ENCODE assay signal across 12 mouse cellular contexts in genomic region chr2:74970611-74971265, GRCm38 (mm10).
DNase-seq lines count a peak whose midpoint lies in the region; ATAC-seq and TF ChIP-seq lines count a peak whose summit lies in the region.
"Had no signal": no experiment of that assay in that cellular context is flagged by ENCODE, and none has a peak within 500 bp of the region (broad histone marks: within the 10 kb centered on the region; RNA-seq: fewer than 3 reads in every experiment).

No protein-coding gene starts in this region.

- peak; percentile 22 for DNase-seq in hindbrain, embryonic 10.5 days (ENCODE audit: low spot score)
- no peak for DNase-seq in hindbrain, postnatal 0 days (ENCODE audit: low spot score)
- DNase-seq in midbrain, embryonic 10.5 days (ENCODE audit: low spot score) = peak; percentile 15
- DNase-seq in embryonic facial prominence, embryonic 14.5 days (ENCODE audit: low spot score) = peak; percentile 51
- no peak for DNase-seq in adrenal gland, adult (ENCODE audit: inconsistent age in 2 of 2, low spot score in 1 of 2)
- DNase-seq in left cerebral cortex, adult 11 months (ENCODE audit: low spot score) = no peak
- DNase-seq: adrenal gland, postnatal 14 days; cerebellum, postnatal 36 days; liver, postnatal 0 days; thymus, postnatal 25 days had no signal

- H3K9me3 ChIP-seq in hindbrain, embryonic 10.5 days = no peaks in the 10 kb centered on the region
- H3K9me3 ChIP-seq in hindbrain, postnatal 0 days (ENCODE audit: low read length) = no peaks in the 10 kb centered on the region
- H3K9me3 ChIP-seq in midbrain, embryonic 10.5 days (replicated peaks) = no peaks in the 10 kb centered on the region
- no peaks in the 10 kb centered on the region for H3K9me3 ChIP-seq in midbrain, embryonic 13.5 days
- no peaks in the 10 kb centered on the region for H3K9me3 ChIP-seq in embryonic facial prominence, embryonic 14.5 days (ENCODE audit: control insufficient read depth, low read length)

- H3K4me2 ChIP-seq in hindbrain, postnatal 0 days (ENCODE audit: low read depth, low read length) = no peak overlapping the region
- H3K4me2 ChIP-seq in midbrain, embryonic 13.5 days (replicated peaks) = no peak overlapping the region
- no peak overlapping the region for H3K4me2 ChIP-seq in embryonic facial prominence, embryonic 14.5 days (ENCODE audit: low read depth, low read length)

- no peak for ATAC-seq in hindbrain, postnatal 0 days
- no peak for ATAC-seq in midbrain, embryonic 13.5 days
- ATAC-seq in embryonic facial prominence, embryonic 14.5 days (ENCODE audit: low read depth) = no peak
- ATAC-seq: liver, postnatal 0 days; midbrain, embryonic 16.5 days had no signal

- no peak overlapping the region for H3K4me3 ChIP-seq in hindbrain, embryonic 10.5 days
- H3K4me3 ChIP-seq in hindbrain, postnatal 0 days (ENCODE audit: low read length) = no peak overlapping the region
- no peak overlapping the region for H3K4me3 ChIP-seq in midbrain, embryonic 10.5 days
- H3K4me3 ChIP-seq in midbrain, embryonic 13.5 days (replicated peaks) = no peak overlapping the region
- no peak overlapping the region for H3K4me3 ChIP-seq in embryonic facial prominence, embryonic 14.5 days (ENCODE audit: low read depth, low read length)

- H3K27ac ChIP-seq in hindbrain, embryonic 10.5 days = no peak overlapping the region
- no peak overlapping the region for H3K27ac ChIP-seq in hindbrain, postnatal 0 days
- no peak overlapping the region for H3K27ac ChIP-seq in midbrain, embryonic 10.5 days (replicated peaks)
- H3K27ac ChIP-seq in midbrain, embryonic 13.5 days = no peak overlapping the region
- no peak overlapping the region for H3K27ac ChIP-seq in embryonic facial prominence, embryonic 14.5 days (replicated peaks; ENCODE audit: low read depth, low read length)

- peaks cover 9% of the 10 kb centered on the region for H3K4me1 ChIP-seq in hindbrain, embryonic 10.5 days (replicated peaks)
- peaks cover 4% of the 10 kb centered on the region; the same call in 1 of the 2 replicates for H3K4me1 ChIP-seq in hindbrain, postnatal 0 days (ENCODE audit: insufficient read depth, low read length)
- peaks cover 11% of the 10 kb centered on the region for H3K4me1 ChIP-seq in midbrain, embryonic 10.5 days
- H3K4me1 ChIP-seq in midbrain, embryonic 13.5 days (replicated peaks) = peaks cover 2% of the 10 kb centered on the region
- H3K4me1 ChIP-seq in embryonic facial prominence, embryonic 14.5 days (ENCODE audit: control insufficient read depth, insufficient read depth, low read length) = peaks cover 2% of the 10 kb centered on the region; the same call in 1 of the 2 replicates

- H3K36me3 ChIP-seq in hindbrain, embryonic 10.5 days = no peaks in the 10 kb centered on the region
- H3K36me3 ChIP-seq in hindbrain, postnatal 0 days (ENCODE audit: insufficient read depth, low read length) = no peaks in the 10 kb centered on the region
- no peaks in the 10 kb centered on the region for H3K36me3 ChIP-seq in midbrain, embryonic 10.5 days
- no peaks in the 10 kb centered on the region for H3K36me3 ChIP-seq in midbrain, embryonic 13.5 days
- no peaks in the 10 kb centered on the region for H3K36me3 ChIP-seq in embryonic facial prominence, embryonic 14.5 days (ENCODE audit: control insufficient read depth, insufficient read depth, low read length)

- 47% methylated on average over 14 of the region's 14 CpGs for WGBS in hindbrain, embryonic 10.5 days
- 40% methylated on average over 14 of the region's 14 CpGs for WGBS in hindbrain, postnatal 0 days
- 54% methylated on average over 14 of the region's 14 CpGs for WGBS in midbrain, embryonic 10.5 days
- WGBS in midbrain, embryonic 13.5 days = 37% methylated on average over 14 of the region's 14 CpGs
- 40% methylated on average over 14 of the region's 14 CpGs for WGBS in embryonic facial prominence, embryonic 14.5 days

- H3K27me3 ChIP-seq in hindbrain, embryonic 10.5 days (ENCODE audit: insufficient read depth, poor library complexity, severe bottlenecking) = peaks cover 21% of the 10 kb centered on the region
- H3K27me3 ChIP-seq in hindbrain, postnatal 0 days (ENCODE audit: insufficient read depth, low read length) = no peaks in the 10 kb centered on the region
- H3K27me3 ChIP-seq in midbrain, embryonic 10.5 days (ENCODE audit: low read depth, poor library complexity, severe bottlenecking) = peaks cover 24% of the 10 kb centered on the region
- H3K27me3 ChIP-seq in midbrain, embryonic 13.5 days = 0 out of 2 replicates have a peak, but pooled peaks cover 3% of the 10 kb centered on the region
- no peaks in the 10 kb centered on the region; the same call in 1 of the 2 replicates for H3K27me3 ChIP-seq in embryonic facial prominence, embryonic 14.5 days (replicated peaks; ENCODE audit: control insufficient read depth, insufficient read depth, low read length)

- TF ChIP-seq CTCF in hindbrain, postnatal 0 days (IDR thresholded peaks at IDR 0.05; ENCODE audit: low read depth) = no peak

- H3K9ac ChIP-seq in hindbrain, postnatal 0 days (replicated peaks; ENCODE audit: low read length) = no peak overlapping the region
- no peak overlapping the region for H3K9ac ChIP-seq in midbrain, embryonic 13.5 days (replicated peaks)
- H3K9ac ChIP-seq in embryonic facial prominence, embryonic 14.5 days (ENCODE audit: low read depth, low read length) = no peak overlapping the region
- H3K9ac ChIP-seq: liver, postnatal 0 days had no signal

Comparison
In these comparisons a context has a peak if more than half of its experiments do, and no peak if none do; other contexts are left out.
1. DNase-seq: peak in hindbrain, embryonic 10.5 days (single experiment), midbrain, embryonic 10.5 days (single experiment) and embryonic facial prominence, embryonic 14.5 days (single experiment); none in hindbrain, postnatal 0 days (single experiment), adrenal gland, adult (0 of 2) and left cerebral cortex, adult 11 months (single experiment).